Mouse (Mus musculus) c-Kit-positive CD71-negative TER-119-negative erythroid progenitor cells, embryonic 14.5 days (primary cell): ENCODE results near the gene Ugt3a2.
A peak's percentile ranks its signal among the peaks of the same experiment; 100 is the strongest.

Experiments used
- DNase-seq: peaks from one replicate; pipeline ENCODE4 v3.0.0-alpha.2; 2013; ENCODE audit warnings: low read depth

Gene Ugt3a2

GRCm38 (mm10) chr15:9335341-9335740, at the start of gene Ugt3a2:
TSS of gene Ugt3a2 (plus strand) at chr15:9335550.
- no peak for DNase-seq

GRCm38 (mm10) chr15:9289660-9290059, 45.7 kb upstream of the Ugt3a2 start:
- no peak for DNase-seq

- no peak for DNase-seq
Measured at GRCm38 (mm10) chr15:9305978-9306692, 29.2 kb upstream of the Ugt3a2 start.

GRCm38 (mm10) chr15:9334596-9334995, 754 bp upstream of the Ugt3a2 start:
- no peak for DNase-seq

GRCm38 (mm10) chr15:9336616-9337015, 1.3 kb downstream of the Ugt3a2 start:
- no peak for DNase-seq

GRCm38 (mm10) chr15:9337021-9337420, 1.7 kb downstream of the Ugt3a2 start:
- DNase-seq: no peak

- no peak for DNase-seq
Measured at GRCm38 (mm10) chr15:9348739-9349138, 13.4 kb downstream of the Ugt3a2 start.

GRCm38 (mm10) chr15:9362801-9363200, 27.5 kb downstream of the Ugt3a2 start:
- peak; percentile 1 for DNase-seq

GRCm38 (mm10) chr15:9368774-9369173, 33.4 kb downstream of the Ugt3a2 start:
- no peak for DNase-seq

GRCm38 (mm10) chr15:9376281-9376680, 40.9 kb downstream of the Ugt3a2 start:
- no peak for DNase-seq

- DNase-seq: no peak
Measured at GRCm38 (mm10) chr15:9409475-9409874, 74.1 kb downstream of the Ugt3a2 start.
